Mouse (Mus musculus) forebrain, embryonic 16.5 days (tissue): Measurements from ENCODE around the gene Tbc1d10c. TPM values are rescaled to one million over a fixed set of nuclear protein-coding genes. Genes with fewer than 3 reads are reported as not detected.

Experiments
- ATAC-seq: fragments of 200-750 bp; cut with Nextera tagmentation; 2 replicates; pipeline ENCODE4 v1.8.0; 2017; ENCODE audit warnings: mild to moderate bottlenecking, moderate library complexity
- H3K27ac ChIP-seq: fragments of 300-500 bp; sonication (generic); 2 replicates; pipeline ENCODE4 v1.5.1; 2014; ENCODE audit warnings: low read length, control low read depth
- H3K27me3 ChIP-seq: fragments of 300-500 bp; sonication (generic); replicated peaks from 2 replicates; pipeline ENCODE4 v1.6.1; 2014; ENCODE audit warnings: low read length; ENCODE audit not compliant: control insufficient read depth, insufficient read depth
- H3K36me3 ChIP-seq: fragments of 300-500 bp; sonication (generic); 2 replicates; pipeline ENCODE4 v1.6.1; 2014; ENCODE audit not compliant: control insufficient read depth, insufficient read depth
- H3K4me1 ChIP-seq: fragments of 300-500 bp; sonication (generic); replicated peaks from 2 replicates; pipeline ENCODE4 v1.6.1; 2014; ENCODE audit warnings: low read length; ENCODE audit not compliant: control insufficient read depth, insufficient read depth
- H3K4me2 ChIP-seq: fragments of 300-500 bp; sonication (generic); 2 replicates; pipeline ENCODE4 v1.6.1; 2014; ENCODE audit warnings: mild to moderate bottlenecking, low read length, control low read depth
- H3K4me3 ChIP-seq: fragments of 300-500 bp; sonication (generic); replicated peaks from 2 replicates; pipeline ENCODE4 v1.5.1; 2014; ENCODE audit warnings: mild to moderate bottlenecking, low read length, control low read depth
- H3K9ac ChIP-seq: fragments of 300-500 bp; sonication (generic); replicated peaks from 2 replicates; pipeline ENCODE4 v1.6.1; 2014; ENCODE audit warnings: low read depth, low read length, control low read depth
- H3K9me3 ChIP-seq: fragments of 300-500 bp; sonication (generic); 2 replicates; pipeline ENCODE4 v1.6.1; 2016; ENCODE audit warnings: low read length; ENCODE audit not compliant: control insufficient read depth
- WGBS: fragments of 180-500 bp; shearing (Covaris S2); extraction: QIAGEN DNeasy Blood & Tissue Kit; methylation state at CpG from one replicate; pipeline ENCODE4 v1.1.7; 2014; 5-methylcytosine and 5-hydroxymethylcytosine counted together
- polyA plus RNA-seq: library from polyadenylated mRNA; unstranded; fragments of >200 nt; fragmentation: Nextera tagmentation; extraction: Ambion mirVana; gene quantifications from 2 replicates; pipeline ENCODE4 v1.2.1, GENCODE M21; 2015

Tbc1d10c gene
- polyA plus RNA-seq, 1 experiment from 2014 or later = 0.42 TPM

DNA sequence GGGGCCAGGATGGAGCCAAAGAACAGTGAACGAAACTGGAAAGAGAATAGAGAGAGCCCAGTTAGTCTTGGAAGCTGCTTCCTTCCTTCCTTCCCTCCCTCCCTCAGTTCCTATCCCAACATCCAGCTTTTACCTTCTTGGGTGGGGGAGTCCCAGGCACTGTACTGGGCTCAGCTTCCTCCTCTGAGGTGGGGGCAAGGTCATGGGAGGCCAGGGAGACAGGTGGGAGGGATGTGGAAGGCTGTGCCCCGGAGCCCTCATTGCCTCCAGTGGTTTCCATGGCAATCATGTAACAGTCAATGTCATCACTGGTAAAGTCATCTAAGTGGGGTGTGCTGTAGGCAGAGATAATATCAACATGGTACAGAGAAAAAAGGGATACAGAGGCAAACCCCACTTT, 5.0 kb upstream of the Tbc1d10c start:
- Histone ChIP-seq H3K9ac (no peak overlapping the region), H3K9me3 (no peaks in the 10 kb centered on the region), H3K27me3 (no peaks in the 10 kb centered on the region), H3K4me1 (peaks cover 40% of the 10 kb centered on the region), H3K4me3 (no peak overlapping the region), H3K4me2 (no peak overlapping the region), H3K27ac (no peak overlapping the region), H3K36me3 (peaks cover 18% of the 10 kb centered on the region)
- no peak for ATAC-seq
- 79% methylated on average over 2 of the region's 2 CpGs for WGBS

DNA sequence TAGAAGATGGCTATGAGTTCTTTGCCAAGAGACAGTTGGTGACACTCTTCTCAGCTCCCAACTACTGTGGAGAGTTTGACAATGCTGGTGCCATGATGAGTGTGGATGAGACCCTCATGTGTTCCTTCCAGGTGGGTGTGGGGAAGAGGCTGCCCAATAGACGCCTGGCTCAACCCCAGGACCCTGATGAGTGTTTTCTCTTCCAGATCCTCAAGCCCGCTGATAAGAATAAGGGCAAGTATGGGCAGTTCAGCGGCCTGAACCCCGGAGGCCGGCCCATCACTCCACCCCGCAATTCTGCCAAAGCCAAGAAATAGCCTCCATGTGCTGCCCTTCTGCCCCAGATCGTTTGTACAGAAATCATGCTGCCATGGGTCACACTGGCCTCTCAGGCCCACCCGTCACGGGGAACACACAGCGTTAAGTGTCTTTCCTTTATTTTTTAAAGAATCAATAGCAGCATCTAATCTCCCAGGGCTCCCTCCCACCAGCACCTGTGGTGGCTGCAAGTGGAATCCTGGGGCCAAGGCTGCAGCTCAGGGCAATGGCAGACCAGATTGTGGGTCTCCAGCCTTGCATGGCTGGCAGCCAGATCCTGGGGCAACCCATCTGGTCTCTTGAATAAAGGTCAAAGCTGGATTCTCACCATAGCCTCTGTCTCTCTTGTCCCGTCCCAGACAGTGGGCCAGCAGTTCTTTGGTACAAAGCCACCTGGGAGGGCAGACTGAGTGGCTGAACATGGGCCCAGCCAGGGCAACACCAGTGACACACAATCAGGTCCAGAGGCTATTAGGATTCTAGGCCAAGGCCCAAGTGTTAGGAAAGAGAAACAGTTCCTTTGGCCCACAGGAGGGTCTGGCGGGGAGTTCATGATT, 3.9 kb upstream of the Tbc1d10c start:
- no peaks in the 10 kb centered on the region for H3K27me3 ChIP-seq
- H3K4me1 ChIP-seq = peaks cover 29% of the 10 kb centered on the region
- WGBS = 73% methylated on average over 12 of the region's 12 CpGs
- no peak overlapping the region for H3K27ac ChIP-seq
- H3K36me3 ChIP-seq = peaks cover 18% of the 10 kb centered on the region
- no peak overlapping the region for H3K9ac ChIP-seq
- H3K4me2 ChIP-seq = no peak overlapping the region
- ATAC-seq = no peak
- no peak overlapping the region for H3K4me3 ChIP-seq
- no peaks in the 10 kb centered on the region for H3K9me3 ChIP-seq

DNA sequence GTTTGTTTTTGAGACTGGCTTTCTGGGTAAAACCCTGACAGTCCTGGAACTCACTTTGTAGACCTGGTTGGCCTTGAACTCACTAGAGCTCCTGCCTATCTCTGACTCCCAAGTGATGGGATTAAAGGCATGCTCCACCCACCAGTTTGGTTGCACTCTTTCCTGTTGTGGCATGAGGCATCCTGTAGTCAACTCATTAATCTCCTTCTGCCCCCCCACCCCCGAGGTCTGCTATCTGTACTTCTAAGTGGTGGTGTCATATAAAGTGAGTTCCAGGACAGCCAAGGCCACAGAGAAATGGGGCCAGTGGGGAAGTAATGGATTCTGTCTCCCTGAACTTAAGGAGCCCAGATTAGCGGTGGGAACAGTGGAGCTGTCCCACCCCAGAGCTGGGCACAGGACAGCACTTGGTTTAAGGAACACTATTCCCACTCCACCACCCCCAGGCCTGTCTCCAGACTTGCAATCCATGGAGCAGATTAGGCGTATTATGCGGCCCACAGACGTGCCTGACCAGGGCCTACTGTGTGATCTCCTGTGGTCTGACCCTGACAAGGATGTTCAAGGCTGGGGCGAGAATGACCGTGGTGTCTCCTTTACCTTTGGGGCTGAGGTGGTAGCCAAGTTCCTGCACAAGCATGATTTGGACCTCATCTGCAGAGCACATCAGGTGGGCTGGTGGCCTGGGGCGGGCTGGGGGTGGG, 3.1 kb upstream of the Tbc1d10c start:
- no peak overlapping the region for H3K27ac ChIP-seq
- H3K4me1 ChIP-seq = peaks cover 29% of the 10 kb centered on the region
- no peak overlapping the region for H3K4me3 ChIP-seq
- no peaks in the 10 kb centered on the region for H3K9me3 ChIP-seq
- 93% methylated on average over 8 of the region's 8 CpGs for WGBS
- no peak overlapping the region for H3K4me2 ChIP-seq
- no peaks in the 10 kb centered on the region for H3K27me3 ChIP-seq
- no peak overlapping the region for H3K9ac ChIP-seq
- H3K36me3 ChIP-seq = peaks cover 18% of the 10 kb centered on the region
- no peak for ATAC-seq

DNA sequence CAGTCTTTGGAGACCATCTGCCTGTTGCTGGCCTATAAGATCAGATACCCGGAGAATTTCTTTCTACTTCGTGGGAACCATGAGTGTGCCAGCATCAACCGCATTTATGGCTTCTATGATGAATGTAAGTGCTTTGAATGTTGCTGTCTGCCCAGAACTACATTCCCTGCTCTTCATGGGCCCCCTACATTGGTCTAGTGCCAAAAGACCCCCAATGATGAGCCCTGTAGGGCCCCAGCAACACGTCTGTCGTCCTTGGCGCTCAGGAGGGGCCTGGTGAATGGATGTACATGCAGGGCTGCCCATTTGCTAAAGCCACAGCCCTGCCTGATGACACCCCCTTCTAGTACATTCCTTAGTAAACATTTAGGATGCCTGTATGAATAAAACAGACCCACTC, 2.0 kb upstream of the Tbc1d10c start:
- peak overlapping the region; percentile 97 for H3K4me2 ChIP-seq
- H3K9ac ChIP-seq = peak overlapping the region; percentile 91
- whole genome bisulfite sequencing = 54% methylated on average over 6 of the region's 6 CpGs
- ATAC-seq = no peak
- H3K27ac ChIP-seq = no peak overlapping the region
- H3K4me1 ChIP-seq = peaks cover 29% of the 10 kb centered on the region
- H3K27me3 ChIP-seq = no peaks in the 10 kb centered on the region
- H3K9me3 ChIP-seq = no peaks in the 10 kb centered on the region
- peaks cover 18% of the 10 kb centered on the region for H3K36me3 ChIP-seq
- H3K4me3 ChIP-seq = peak overlapping the region; percentile 67

DNA sequence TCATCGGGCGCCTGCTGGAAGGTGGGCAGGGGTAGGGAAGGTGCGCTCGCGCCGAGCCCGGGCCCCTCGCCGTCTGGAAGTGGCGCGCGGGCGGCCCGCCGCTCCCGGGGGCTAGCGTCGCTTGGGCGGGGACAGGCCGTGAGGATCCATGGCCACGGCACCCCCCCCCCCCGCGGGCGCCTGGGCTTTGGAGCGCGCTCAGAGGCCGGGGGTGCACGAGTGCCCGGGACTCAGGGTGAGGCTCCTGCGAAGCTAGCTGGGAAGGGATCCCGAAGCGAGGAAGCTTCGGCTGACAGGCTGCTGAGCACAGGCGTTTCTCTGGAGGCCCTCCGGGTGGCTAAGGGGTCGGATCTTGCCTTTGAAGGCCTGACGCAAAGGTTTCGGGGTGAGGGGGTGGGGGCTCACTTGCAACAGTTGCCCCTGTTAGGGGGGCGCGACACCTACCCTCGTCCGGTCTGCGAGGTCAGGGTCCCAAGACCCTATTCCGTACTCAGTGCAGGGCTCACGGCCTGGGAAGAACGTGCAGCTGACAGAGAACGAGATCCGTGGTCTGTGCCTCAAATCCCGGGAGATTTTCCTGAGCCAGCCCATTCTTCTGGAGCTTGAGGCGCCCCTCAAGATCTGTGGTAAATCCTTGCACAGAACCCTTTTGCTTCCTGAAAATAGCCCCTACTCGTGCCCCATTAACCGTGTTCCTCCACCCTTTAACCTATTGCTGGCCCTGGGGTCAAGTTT, 1.3 kb upstream of the Tbc1d10c start:
- under 1% methylated on average over 46 of the region's 52 CpGs for WGBS

DNA sequence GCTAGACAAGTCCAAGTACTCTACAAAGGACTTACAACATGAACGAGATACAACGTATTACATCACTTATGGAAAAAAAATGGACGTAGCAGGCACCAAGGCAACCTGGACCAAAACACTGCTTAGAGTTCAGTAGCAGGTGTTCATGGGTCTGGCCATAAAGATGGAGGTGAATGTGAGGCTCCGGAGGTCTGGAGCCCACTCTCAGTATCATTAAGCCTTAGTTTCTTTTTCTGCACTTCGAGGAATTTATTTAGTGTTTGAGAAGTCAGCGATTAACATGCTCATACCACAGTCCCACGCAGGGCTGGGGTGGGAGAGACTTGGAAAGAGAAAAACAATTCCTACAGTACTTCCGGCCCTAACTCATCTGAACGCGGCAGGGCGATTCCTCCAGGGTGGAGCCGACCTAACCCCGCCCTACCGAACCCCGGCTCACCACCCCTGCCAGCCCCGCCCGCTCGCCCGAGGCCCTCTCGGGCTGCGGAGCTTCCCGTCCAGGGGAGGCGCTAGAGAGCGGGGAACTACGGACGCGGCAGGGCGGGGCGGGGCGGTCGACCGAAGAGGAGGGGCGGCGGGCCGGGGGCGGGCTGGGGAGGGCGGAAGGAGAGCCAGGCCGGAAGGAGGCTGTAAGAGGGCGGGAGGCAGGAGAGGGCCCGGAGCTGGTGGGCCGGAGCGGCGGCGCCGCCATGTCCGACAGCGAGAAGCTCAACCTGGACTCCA, 605 bp upstream of the Tbc1d10c start, which contains the start of gene Ppp1ca:
Gene Ppp1ca, plus strand, starts transcription at position 538 of the 723 bp plus-strand sequence.
- Histone ChIP-seq H3K4me3 (peak within 1 kb of the TSS; percentile 67), H3K27me3 (no peaks in the 10 kb centered on the region), H3K9me3 (no peaks in the 10 kb centered on the region), H3K36me3 (peaks cover 14% of the 10 kb centered on the region), H3K4me1 (peaks cover 28% of the 10 kb centered on the region), H3K9ac (peak within 1 kb of the TSS; percentile 91), H3K4me2 (peak within 1 kb of the TSS; percentile 97), H3K27ac (peak within 1 kb of the TSS; percentile 84)
- peak; percentile 91 for ATAC-seq
- WGBS = 7% methylated on average over 40 of the region's 47 CpGs

More for the DNA sequence above, 1.3 kb upstream of the Tbc1d10c start:
- Histone ChIP-seq H3K9ac (peak overlapping the region; percentile 91), H3K27me3 (no peaks in the 10 kb centered on the region), H3K4me1 (peaks cover 29% of the 10 kb centered on the region), H3K27ac (peak overlapping the region; percentile 84), H3K36me3 (peaks cover 18% of the 10 kb centered on the region), H3K4me3 (peak overlapping the region; percentile 67), H3K9me3 (no peaks in the 10 kb centered on the region), H3K4me2 (peak overlapping the region; percentile 97)
- ATAC-seq = peak; percentile 58; the same call in 1 of the 2 replicates

DNA sequence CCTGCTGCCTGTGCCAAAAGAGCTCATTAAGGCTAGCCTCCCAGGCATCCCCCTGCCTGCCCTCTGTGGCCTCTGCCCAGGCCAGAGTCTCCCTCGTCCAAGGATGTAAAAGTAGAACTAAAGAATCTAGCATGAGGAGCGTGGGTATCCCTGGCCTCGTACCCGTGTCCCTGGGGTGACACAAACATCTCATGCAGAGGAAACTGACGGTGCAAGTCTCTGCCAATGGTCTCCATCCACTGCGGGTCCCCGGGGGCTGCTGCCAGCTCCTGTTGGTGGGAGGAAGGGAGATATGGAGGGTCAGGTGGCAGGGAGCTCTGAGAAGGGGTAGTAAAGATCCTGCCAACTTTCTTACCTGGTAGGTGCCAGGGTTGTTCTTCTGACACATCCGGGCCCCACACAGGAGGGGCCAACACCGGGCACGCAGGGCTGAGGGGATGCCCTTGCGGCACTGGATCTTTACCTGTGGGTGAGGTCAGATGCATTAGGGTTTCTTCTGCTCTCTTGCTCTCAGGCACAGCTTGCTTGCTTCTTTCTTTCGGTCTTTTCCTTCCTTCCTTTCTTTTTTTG, 1.9 kb downstream of the Tbc1d10c start:
- peaks cover 2% of the 10 kb centered on the region; the same call in 1 of the 2 replicates for H3K36me3 ChIP-seq
- WGBS = 86% methylated on average over 12 of the region's 12 CpGs
- H3K4me3 ChIP-seq = no peak overlapping the region
- peaks cover 18% of the 10 kb centered on the region for H3K4me1 ChIP-seq
- no peak overlapping the region for H3K9ac ChIP-seq
- ATAC-seq = no peak
- no peak overlapping the region for H3K4me2 ChIP-seq
- no peaks in the 10 kb centered on the region for H3K27me3 ChIP-seq
- H3K27ac ChIP-seq = no peak overlapping the region
- H3K9me3 ChIP-seq = no peaks in the 10 kb centered on the region

DNA sequence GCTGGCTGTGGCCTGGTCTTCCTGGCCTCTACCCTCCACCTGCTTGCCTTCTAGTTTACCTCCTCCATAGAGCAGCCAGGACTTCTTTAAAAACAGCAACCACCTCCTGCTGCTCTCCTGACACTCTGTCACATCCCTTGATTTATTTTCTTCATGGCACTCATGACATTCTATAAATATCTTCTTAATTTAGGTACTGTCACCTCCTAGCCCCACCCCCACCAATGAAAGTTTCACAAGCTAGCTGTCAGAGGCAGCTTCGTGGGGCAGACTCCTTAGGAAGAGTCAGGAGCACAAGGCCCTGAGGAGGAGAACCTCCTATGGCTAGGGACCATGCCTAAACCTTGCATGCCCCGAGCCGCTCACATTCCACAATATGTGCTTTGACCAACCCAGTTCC, 3.8 kb downstream of the Tbc1d10c start:
- ATAC-seq = no peak
- H3K9ac ChIP-seq = no peak overlapping the region
- no peak overlapping the region for H3K4me2 ChIP-seq
- WGBS = 80% methylated on average over 3 of the region's 3 CpGs
- H3K27me3 ChIP-seq = no peaks in the 10 kb centered on the region
- H3K4me1 ChIP-seq = peaks cover 3% of the 10 kb centered on the region; the same call in 1 of the 2 replicates
- no peak overlapping the region for H3K27ac ChIP-seq
- H3K4me3 ChIP-seq = no peak overlapping the region
- no peaks in the 10 kb centered on the region for H3K9me3 ChIP-seq
- no peaks in the 10 kb centered on the region for H3K36me3 ChIP-seq
